Mouse (Mus musculus) thymus, adult 2 months (tissue): ENCODE measurements around the gene Lta. TPM values are rescaled to one million over a fixed set of nuclear protein-coding genes. Genes with fewer than 3 reads are reported as not detected.
A peak's percentile ranks its signal among the peaks of the same experiment; 100 is the strongest.

Experiments used
- DNase-seq: peaks from one replicate; pipeline ENCODE4 v3.0.0; 2021
- H3K27ac ChIP-seq: fragments of 200-500 bp; 2 replicates; pipeline ENCODE4 v1.5.1; 2012; ENCODE audit warnings: low read length, control low read depth; ENCODE audit not compliant: control insufficient read depth, insufficient read depth
- H3K27me3 ChIP-seq: fragments of 200-500 bp; 2 replicates; pipeline ENCODE4 v1.6.1; 2012; ENCODE audit warnings: mild to moderate bottlenecking, low read length, moderate library complexity, mixed read lengths; ENCODE audit not compliant: control insufficient read depth, insufficient read depth
- H3K36me3 ChIP-seq: fragments of 200-500 bp; 2 replicates; pipeline ENCODE4 v1.6.1; 2012; ENCODE audit warnings: mild to moderate bottlenecking, low read length, moderate library complexity; ENCODE audit not compliant: control insufficient read depth, insufficient read depth
- H3K4me1 ChIP-seq: fragments of 200-500 bp; replicated peaks from 2 replicates; pipeline ENCODE4 v1.6.1; 2012; ENCODE audit warnings: low read length; ENCODE audit not compliant: control insufficient read depth, insufficient read depth
- H3K4me3 ChIP-seq: fragments of 200-500 bp; 2 replicates; pipeline ENCODE4 v1.5.1; 2012; ENCODE audit warnings: mild to moderate bottlenecking, low read length, control low read depth, moderate library complexity; ENCODE audit not compliant: control insufficient read depth, insufficient read depth
- CTCF ChIP-seq: fragments of 200-500 bp; IDR thresholded peaks from 2 replicates; pipeline ENCODE4 v1.5.1; 2012; ENCODE audit warnings: mild to moderate bottlenecking, control low read depth, low read length, moderate library complexity, borderline replicate concordance; ENCODE audit not compliant: control insufficient read depth, poor library complexity, insufficient read depth; ENCODE audit errors: extremely low read depth
- POLR2A ChIP-seq: fragments of 200-500 bp; IDR thresholded peaks from 2 replicates; pipeline ENCODE4 v1.6.1; 2012; ENCODE audit warnings: mild to moderate bottlenecking, low read length, control low read depth, moderate library complexity; ENCODE audit not compliant: control insufficient read depth, poor library complexity, insufficient read depth; ENCODE audit errors: extremely low read depth
- WGBS: fragments of 180-500 bp; shearing (Covaris S2); methylation state at CpG from one replicate; pipeline ENCODE4 v1.1.7; 2018; 5-methylcytosine and 5-hydroxymethylcytosine counted together
- polyA plus RNA-seq: library from polyadenylated mRNA; depleted of rRNA; stranded (reverse); fragments of >200 nt; gene quantifications from 2 replicates; pipeline ENCODE4 v1.2.3, GENCODE M21; 2012

Lta gene
- polyA plus RNA-seq, 1 experiment, result 14.4 TPM

DNA sequence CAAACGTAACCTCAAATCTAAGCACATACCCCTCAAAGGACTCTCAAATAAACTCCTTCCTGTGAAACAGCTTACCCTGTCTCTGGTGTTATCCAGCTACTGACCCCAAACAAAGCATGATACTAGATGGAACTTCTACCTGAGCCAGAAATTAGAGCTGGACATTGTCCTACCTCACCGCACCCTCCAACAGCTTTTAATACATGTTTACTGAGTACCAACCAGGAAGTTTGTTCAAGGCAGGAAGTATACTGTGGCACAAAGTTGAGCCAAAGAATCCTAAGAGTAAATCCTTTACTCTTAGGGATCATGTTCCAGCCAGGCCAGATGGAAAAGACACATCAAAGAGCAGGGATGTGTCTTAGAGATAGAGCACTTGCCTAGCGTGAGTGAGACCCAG is 5.4 kb upstream of the Lta start:
- DNase-seq, result no peak
- no peaks in the 10 kb centered on the region for H3K27me3 ChIP-seq
- H3K27ac ChIP-seq, result no peak overlapping the region
- no peak overlapping the region for H3K4me3 ChIP-seq
- peaks cover 24% of the 10 kb centered on the region for H3K4me1 ChIP-seq
- 70% methylated on average over 3 of the region's 3 CpGs for WGBS
- H3K36me3 ChIP-seq, result no peaks in the 10 kb centered on the region
- TF ChIP-seq CTCF (no peak), POLR2A (no peak)

DNA sequence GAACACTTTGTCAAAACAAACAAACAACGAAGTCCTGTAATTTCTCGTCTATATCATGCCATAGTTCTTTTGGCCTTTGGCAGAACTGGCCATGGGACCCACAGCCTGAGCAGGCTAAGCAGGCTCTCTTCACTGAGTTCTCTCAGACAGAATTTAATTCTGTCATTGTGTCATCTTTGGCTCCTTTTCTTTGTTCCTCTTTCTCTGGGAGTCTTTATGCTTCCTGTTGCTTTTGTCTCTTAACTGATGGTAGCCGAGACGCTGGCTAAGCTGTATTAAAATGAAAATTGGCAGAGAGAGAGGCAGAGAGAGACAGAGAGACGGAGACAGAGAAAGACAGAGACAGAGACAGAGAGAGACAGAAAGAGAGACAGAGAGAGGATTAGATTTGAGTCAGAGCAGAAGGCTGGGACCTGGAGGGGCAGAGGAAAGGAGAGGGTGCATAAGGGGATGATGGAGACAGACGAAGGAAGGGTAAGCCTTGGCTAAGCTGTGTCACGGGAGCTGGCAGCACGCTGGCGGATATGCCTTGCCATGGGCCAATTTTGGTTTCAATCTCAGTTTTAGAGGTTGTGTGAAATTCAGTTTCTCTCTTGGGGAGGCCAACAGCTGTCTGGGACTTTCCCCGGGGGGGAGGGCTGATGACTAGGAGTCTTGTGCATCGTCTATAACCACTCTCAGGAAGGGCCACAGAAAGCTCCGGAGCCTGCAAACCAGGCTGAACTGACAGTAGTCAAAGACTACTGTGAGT is 4.8 kb upstream of the Lta start:
- TF ChIP-seq CTCF (no peak), POLR2A (no peak)
- H3K4me3 ChIP-seq, result no peak overlapping the region
- WGBS, result 18% methylated on average over 12 of the region's 12 CpGs
- H3K4me1 ChIP-seq, result peaks cover 28% of the 10 kb centered on the region
- H3K27ac ChIP-seq, result no peak overlapping the region
- H3K27me3 ChIP-seq, result no peaks in the 10 kb centered on the region
- DNase-seq, result no peak
- H3K36me3 ChIP-seq, result no peaks in the 10 kb centered on the region

DNA sequence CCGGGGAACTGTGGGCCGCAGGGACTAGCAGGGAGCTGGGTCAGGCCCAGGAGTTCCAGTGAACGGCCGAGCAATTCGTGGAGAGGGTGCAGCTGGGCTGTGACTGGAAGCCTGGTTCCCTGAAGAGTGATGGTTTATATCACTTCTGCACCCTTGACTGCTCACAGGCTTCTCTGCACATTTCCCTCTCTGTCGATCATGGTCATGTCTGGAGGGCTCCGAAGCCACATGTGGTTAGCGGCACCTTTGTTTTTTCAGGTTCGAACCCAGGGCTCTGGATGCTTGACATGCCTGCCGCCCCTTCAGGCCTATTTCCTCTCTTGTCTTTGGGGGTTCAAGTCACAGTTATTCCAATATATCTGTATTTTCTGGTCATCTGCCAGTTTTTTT is 224 bp upstream of the Lta start:
- DNase-seq, result peak; percentile 35
- H3K4me3 ChIP-seq, result peak overlapping the region; percentile 30
- no peak for TF ChIP-seq POLR2A
- no peak for TF ChIP-seq CTCF
- H3K36me3 ChIP-seq, result no peaks in the 10 kb centered on the region
- H3K27ac ChIP-seq, result peak overlapping the region; percentile 79
- WGBS, result 31% methylated on average over 10 of the region's 10 CpGs
- peaks cover 58% of the 10 kb centered on the region for H3K4me1 ChIP-seq
- no peaks in the 10 kb centered on the region for H3K27me3 ChIP-seq

GRCm38 (mm10) chr17:35202442-35202841 is 2.7 kb downstream of the Lta start:
- H3K27me3 ChIP-seq, result no peaks in the 10 kb centered on the region
- TF ChIP-seq CTCF (no peak), POLR2A (no peak)
- peaks cover 67% of the 10 kb centered on the region for H3K4me1 ChIP-seq
- H3K4me3 ChIP-seq, result no peak overlapping the region
- WGBS, result 91% methylated on average over 4 of the region's 4 CpGs
- DNase-seq, result no peak
- no peak overlapping the region for H3K27ac ChIP-seq
- H3K36me3 ChIP-seq, result no peaks in the 10 kb centered on the region

DNA sequence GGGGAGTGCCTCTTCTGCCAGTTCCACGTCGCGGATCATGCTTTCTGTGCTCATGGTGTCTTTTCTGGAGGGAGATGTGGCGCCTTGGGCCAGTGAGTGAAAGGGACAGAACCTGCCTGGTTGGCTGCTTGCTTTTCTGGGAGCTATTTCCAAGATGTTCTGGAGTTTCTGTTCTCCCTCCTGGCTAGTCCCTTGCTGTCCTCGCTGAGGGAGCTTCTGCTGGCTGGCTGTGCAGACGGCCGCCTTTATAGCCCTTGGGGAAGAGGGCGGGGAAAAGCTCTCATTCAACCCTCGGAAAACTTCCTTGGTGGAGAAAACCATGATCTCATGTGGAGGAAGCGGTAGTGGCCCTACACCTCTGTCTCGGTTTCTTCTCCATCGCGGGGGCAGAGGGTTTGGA is 3.4 kb downstream of the Lta start, which contains the start of gene Tnf:
TSS of gene Tnf (minus strand) at position 221 of the 400 bp plus-strand sequence.
- H3K36me3 ChIP-seq, result no peaks in the 10 kb centered on the region
- no peaks in the 10 kb centered on the region for H3K27me3 ChIP-seq
- TF ChIP-seq POLR2A (peak; percentile 81), CTCF (0 out of 2 replicates have a peak, but pooled peaks have one; percentile 18)
- DNase-seq, result peak; percentile 70
- peaks cover 71% of the 10 kb centered on the region for H3K4me1 ChIP-seq
- 1% methylated on average over 13 of the region's 13 CpGs for WGBS
- H3K4me3 ChIP-seq, result peak within 1 kb of the TSS; percentile 54
- peak within 1 kb of the TSS; percentile 72 for H3K27ac ChIP-seq

- H3K27ac ChIP-seq, result peak overlapping the region; percentile 72
- TF ChIP-seq CTCF (no peak), POLR2A (no peak)
- peaks cover 77% of the 10 kb centered on the region for H3K4me1 ChIP-seq
- DNase-seq, result no peak
- H3K36me3 ChIP-seq, result no peaks in the 10 kb centered on the region
- 4% methylated on average over 11 of the region's 11 CpGs for WGBS
- H3K27me3 ChIP-seq, result no peaks in the 10 kb centered on the region
- H3K4me3 ChIP-seq, result peak overlapping the region; percentile 54
Observed at GRCm38 (mm10) chr17:35201128-35201527, 4.0 kb downstream of the Lta start.

- H3K4me1 ChIP-seq, result peaks cover 73% of the 10 kb centered on the region
- H3K27ac ChIP-seq, result peak overlapping the region; percentile 88
- peak overlapping the region; percentile 54 for H3K4me3 ChIP-seq
- H3K27me3 ChIP-seq, result no peaks in the 10 kb centered on the region
- TF ChIP-seq POLR2A, result no peak
- TF ChIP-seq CTCF, result no peak
- 7% methylated on average over 11 of the region's 11 CpGs for WGBS
- H3K36me3 ChIP-seq, result no peaks in the 10 kb centered on the region
- DNase-seq, result peak; percentile 79
Observed at GRCm38 (mm10) chr17:35200398-35200797, 4.8 kb downstream of the Lta start.
